Mouse (Mus musculus) intestine, embryonic 15.5 days (tissue): ENCODE data around the gene Cirbp. TPM values are rescaled to one million over a fixed set of nuclear protein-coding genes. Genes with fewer than 3 reads are reported as not detected.
A peak's percentile ranks its signal among the peaks of the same experiment; 100 is the strongest.

Experiments
- ATAC-seq: fragments of 200-750 bp; cut with Nextera tagmentation; 2 replicates; pipeline ENCODE4 v1.8.0; 2017; ENCODE audit warnings: moderate TSS enrichment, moderate library complexity
- H3K27ac ChIP-seq: fragments of 300-500 bp; sonication (generic); 2 replicates; pipeline ENCODE4 v1.5.1; 2015; ENCODE audit warnings: mild to moderate bottlenecking, inconsistent platforms
- H3K27me3 ChIP-seq: fragments of 300-500 bp; sonication (generic); replicated peaks from 2 replicates; pipeline ENCODE4 v1.6.1; 2015; ENCODE audit warnings: inconsistent platforms
- H3K36me3 ChIP-seq: fragments of 300-500 bp; sonication (generic); 2 replicates; pipeline ENCODE4 v1.6.1; 2015; ENCODE audit warnings: inconsistent platforms
- H3K4me1 ChIP-seq: fragments of 300-500 bp; sonication (generic); replicated peaks from 2 replicates; pipeline ENCODE4 v1.6.1; 2015; ENCODE audit warnings: inconsistent platforms
- H3K4me2 ChIP-seq: fragments of 300-500 bp; sonication (generic); replicated peaks from 2 replicates; pipeline ENCODE4 v1.6.1; 2015; ENCODE audit warnings: mild to moderate bottlenecking, inconsistent platforms
- H3K4me3 ChIP-seq: fragments of 300-500 bp; sonication (generic); replicated peaks from 2 replicates; pipeline ENCODE4 v1.5.1; 2015; ENCODE audit warnings: inconsistent platforms
- H3K9ac ChIP-seq: fragments of 300-500 bp; sonication (generic); 2 replicates; pipeline ENCODE4 v1.6.1; 2015; ENCODE audit warnings: inconsistent platforms
- H3K9me3 ChIP-seq: fragments of 300-500 bp; sonication (generic); 2 replicates; pipeline ENCODE4 v1.6.1; 2016; ENCODE audit warnings: inconsistent platforms
- WGBS: fragments of 180-500 bp; shearing (Covaris S2); methylation state at CpG from one replicate; pipeline ENCODE4 v1.1.7; 2015; 5-methylcytosine and 5-hydroxymethylcytosine counted together
- polyA plus RNA-seq: library from polyadenylated mRNA; unstranded; fragments of >200 nt; fragmentation: Nextera tagmentation; extraction: Ambion mirVana; gene quantifications from 2 replicates; pipeline ENCODE4 v1.2.1, GENCODE M21; 2015

Gene Cirbp
- polyA plus RNA-seq, 1 experiment from 2014 or later: 83.9 TPM

DNA sequence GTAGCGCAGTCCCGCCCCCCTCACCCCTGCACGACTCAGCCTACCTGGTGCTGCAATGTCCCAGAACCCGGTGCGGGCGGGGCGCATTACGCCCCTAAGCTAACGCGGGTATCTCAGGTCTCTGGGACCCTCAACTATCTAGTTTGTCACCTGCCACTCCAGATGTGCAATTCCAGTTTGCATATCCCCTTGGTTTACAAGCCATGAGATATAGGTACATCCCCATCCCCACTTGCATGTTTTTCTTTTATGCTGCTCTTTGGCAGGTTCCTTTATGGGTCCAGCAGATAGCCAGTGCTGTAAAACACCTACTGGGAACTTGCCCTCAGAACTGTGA is 26.4 kb upstream of the Cirbp start:
- Histone ChIP-seq H3K27ac (peak overlapping the region; percentile 81), H3K9me3 (no peaks in the 10 kb centered on the region), H3K4me3 (peak overlapping the region; percentile 64), H3K4me1 (peaks cover 53% of the 10 kb centered on the region), H3K9ac (peak overlapping the region; percentile 65), H3K4me2 (peak overlapping the region; percentile 98), H3K27me3 (peaks cover 16% of the 10 kb centered on the region), H3K36me3 (peaks cover 12% of the 10 kb centered on the region)
- WGBS: 1% methylated on average over 10 of the region's 10 CpGs
- ATAC-seq: no peak

DNA sequence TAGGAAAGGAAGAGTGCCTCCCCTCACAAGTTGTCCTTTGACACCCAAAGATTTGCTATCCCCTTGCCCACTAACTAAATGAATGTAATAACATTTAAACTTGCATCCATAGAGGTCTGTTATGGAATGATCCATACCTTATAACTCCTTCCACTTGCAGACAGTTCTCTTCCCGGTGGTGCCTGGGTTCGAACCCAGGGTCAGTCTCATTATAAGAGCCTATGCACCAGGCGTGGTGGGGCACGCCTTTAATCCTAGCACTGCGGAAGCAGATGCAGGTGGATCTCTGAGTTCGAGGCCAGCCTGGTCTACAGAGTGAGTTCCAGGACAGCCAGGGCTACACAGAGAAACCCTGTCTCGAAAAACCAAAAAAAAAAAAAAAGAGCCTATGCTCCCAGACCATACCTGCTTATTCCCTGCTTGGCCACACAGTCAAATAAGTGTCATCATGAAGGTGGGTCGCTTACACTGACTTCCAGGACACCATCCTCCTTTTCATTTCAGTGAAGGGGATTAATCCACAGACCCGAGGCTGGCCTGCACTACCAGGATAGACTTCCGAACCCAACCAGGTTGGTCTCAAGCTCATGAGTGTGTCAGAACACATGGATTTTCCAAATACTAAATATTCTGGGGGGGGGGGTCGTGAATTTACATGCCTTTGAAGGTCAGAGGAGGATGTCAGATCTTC is 25.7 kb upstream of the Cirbp start:
- no peak overlapping the region for H3K27ac ChIP-seq
- H3K4me1 ChIP-seq: peaks cover 58% of the 10 kb centered on the region

DNA sequence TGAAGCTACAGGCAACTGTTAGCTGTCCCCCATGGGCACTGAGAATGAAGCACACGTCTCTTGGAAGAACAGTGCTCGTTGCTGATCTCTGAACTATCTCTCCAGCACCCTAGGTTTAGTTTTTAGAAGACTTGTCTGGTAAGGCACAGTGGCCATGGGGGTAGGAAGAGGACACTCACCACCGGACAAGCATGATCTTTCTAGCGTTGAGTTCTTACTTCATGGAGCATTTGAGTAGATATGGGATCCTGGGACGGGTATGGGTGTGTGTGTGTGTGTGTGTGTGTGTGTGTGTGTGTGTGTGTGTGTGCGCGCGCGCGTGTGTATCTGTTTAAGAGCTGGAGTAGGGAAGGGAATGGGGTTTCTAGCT is 25.1 kb upstream of the Cirbp start, which contains the start of gene Cbarp:
Gene Cbarp (minus strand): TSS at position 170 of the 370 bp plus-strand sequence.
- Histone ChIP-seq H3K27ac (peak within 1 kb of the TSS; percentile 90), H3K36me3 (peaks cover 21% of the 10 kb centered on the region), H3K4me1 (peaks cover 63% of the 10 kb centered on the region), H3K9me3 (no peaks in the 10 kb centered on the region), H3K4me2 (peak within 1 kb of the TSS; percentile 98), H3K9ac (peak within 1 kb of the TSS; percentile 40), H3K27me3 (peaks cover 16% of the 10 kb centered on the region), H3K4me3 (peak within 1 kb of the TSS; percentile 79)
- ATAC-seq: no peak
- 64% methylated on average over 10 of the region's 10 CpGs for WGBS

More for the DNA sequence above, 25.7 kb upstream of the Cirbp start:
- Histone ChIP-seq H3K9me3 (no peaks in the 10 kb centered on the region), H3K9ac (no peak overlapping the region), H3K4me2 (no peak overlapping the region), H3K27me3 (peaks cover 16% of the 10 kb centered on the region), H3K36me3 (peaks cover 18% of the 10 kb centered on the region), H3K4me3 (no peak overlapping the region)
- 74% methylated on average over 11 of the region's 11 CpGs for WGBS
- ATAC-seq: no peak

DNA sequence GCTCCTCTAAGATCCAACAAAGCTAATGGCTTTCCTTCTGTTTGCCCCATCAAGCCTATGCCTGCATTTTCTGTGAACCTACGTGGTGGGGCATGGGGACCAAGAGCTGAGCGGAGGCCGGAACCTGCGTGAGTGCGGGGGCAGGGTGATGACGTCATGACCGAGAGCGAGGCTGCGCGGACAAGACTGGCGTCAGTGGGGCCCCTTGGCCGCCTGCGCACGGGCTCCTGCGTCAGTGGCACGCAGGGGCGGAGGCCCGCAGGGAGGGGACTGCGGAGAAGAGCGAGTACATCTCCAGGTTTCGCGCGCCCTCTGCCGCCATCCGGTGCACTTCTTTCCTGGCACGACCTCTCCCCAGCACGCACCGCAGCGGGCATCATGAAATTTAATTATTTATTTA is 24.5 kb upstream of the Cirbp start:
- peaks cover 69% of the 10 kb centered on the region for H3K4me1 ChIP-seq
- under 1% methylated on average over 29 of the region's 29 CpGs for WGBS
- H3K27me3 ChIP-seq: peaks cover 16% of the 10 kb centered on the region
- H3K9ac ChIP-seq: peak overlapping the region; percentile 40
- H3K9me3 ChIP-seq: no peaks in the 10 kb centered on the region
- peak; percentile 67 for ATAC-seq
- peaks cover 24% of the 10 kb centered on the region for H3K36me3 ChIP-seq
- H3K4me2 ChIP-seq: peak overlapping the region; percentile 78
- H3K4me3 ChIP-seq: peak overlapping the region; percentile 79
- H3K27ac ChIP-seq: peak overlapping the region; percentile 90

DNA sequence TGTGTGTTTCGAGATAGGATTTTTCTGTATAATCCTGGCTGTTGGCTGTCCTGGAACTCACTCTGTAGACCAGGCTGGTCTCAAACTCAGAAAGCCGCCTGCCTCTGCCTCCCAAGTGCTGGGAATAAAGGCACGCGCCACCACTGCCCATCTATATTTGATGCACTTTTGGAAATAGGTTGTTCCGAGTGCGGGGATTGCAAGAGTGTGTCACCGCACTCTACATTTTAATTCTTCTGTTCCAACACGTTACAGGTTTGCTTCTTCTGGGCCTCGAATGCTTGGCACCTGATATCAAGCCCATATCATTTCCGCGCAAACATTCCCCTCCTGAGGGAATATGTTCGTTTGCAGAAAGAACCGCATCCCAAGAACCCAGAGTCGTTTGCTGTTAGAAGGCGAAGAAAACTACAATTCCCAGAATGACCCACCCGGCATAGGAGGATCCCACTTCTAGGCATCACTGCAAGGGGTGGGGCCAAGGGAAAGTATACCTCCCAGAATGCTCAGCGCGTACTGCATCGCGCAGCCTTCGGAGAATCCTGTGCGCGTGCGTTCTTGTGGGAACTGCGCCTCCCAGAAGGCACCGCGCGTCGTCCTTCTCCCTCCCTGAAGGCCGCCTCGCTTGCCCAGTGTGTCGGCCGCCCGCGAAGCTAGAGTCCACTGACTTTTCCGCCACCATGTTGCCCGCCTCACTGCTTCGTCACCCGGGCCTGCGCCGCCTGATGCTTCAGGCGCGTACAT is 23.8 kb upstream of the Cirbp start:
- under 1% methylated on average over 43 of the region's 43 CpGs for WGBS
- peak overlapping the region; percentile 90 for H3K27ac ChIP-seq
- peaks cover 11% of the 10 kb centered on the region for H3K27me3 ChIP-seq
- no peaks in the 10 kb centered on the region for H3K9me3 ChIP-seq
- H3K4me3 ChIP-seq: peak overlapping the region; percentile 79
- peak overlapping the region; percentile 93 for H3K9ac ChIP-seq
- ATAC-seq: peak; percentile 84
- peaks cover 24% of the 10 kb centered on the region for H3K36me3 ChIP-seq
- H3K4me1 ChIP-seq: peaks cover 71% of the 10 kb centered on the region
- peak overlapping the region; percentile 78 for H3K4me2 ChIP-seq

DNA sequence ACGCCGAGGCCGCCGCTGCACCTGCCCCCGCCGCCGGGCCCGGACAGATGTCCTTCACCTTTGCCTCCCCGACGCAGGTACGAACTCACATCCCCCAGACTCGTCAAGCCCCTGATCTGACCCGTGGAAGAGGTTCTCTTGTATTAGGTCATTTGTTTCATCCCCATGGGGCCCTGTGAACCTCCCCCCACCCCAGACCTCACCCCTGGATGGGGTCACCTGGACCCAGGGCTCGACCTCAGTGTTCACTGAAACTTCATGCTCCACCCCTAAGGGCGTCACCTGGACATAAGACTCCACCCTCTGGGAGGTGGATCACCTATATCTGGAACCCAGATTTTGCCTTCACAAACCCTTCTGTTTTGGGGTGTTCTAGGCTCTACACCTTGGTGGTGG is 23.3 kb upstream of the Cirbp start:
- under 1% methylated on average over 15 of the region's 15 CpGs for WGBS
- Histone ChIP-seq H3K9ac (peak overlapping the region; percentile 93), H3K4me3 (peak overlapping the region; percentile 79), H3K9me3 (no peaks in the 10 kb centered on the region), H3K4me2 (peak overlapping the region; percentile 78), H3K4me1 (peaks cover 71% of the 10 kb centered on the region), H3K27ac (peak overlapping the region; percentile 90), H3K36me3 (peaks cover 24% of the 10 kb centered on the region), H3K27me3 (peaks cover 6% of the 10 kb centered on the region; the same call in 1 of the 2 replicates)
- ATAC-seq: peak; percentile 25

DNA sequence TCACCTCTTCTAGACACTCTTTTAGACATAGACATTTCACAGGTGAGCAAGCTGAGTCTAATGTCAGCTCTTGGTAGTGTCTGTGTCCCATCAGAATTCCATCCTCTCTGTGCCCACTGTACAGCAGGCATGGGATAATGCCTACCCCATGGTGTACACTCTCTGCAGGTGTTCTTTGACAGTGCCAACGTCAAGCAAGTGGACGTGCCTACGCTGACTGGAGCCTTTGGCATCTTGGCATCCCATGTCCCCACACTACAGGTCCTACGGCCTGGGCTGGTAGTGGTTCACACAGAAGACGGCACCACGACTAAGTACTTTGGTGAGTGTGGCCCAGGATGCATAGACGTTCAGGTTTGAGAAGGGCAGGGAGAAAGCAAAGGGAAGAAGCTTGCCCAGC is 22.1 kb upstream of the Cirbp start:
- H3K36me3 ChIP-seq: peaks cover 24% of the 10 kb centered on the region
- no peak overlapping the region for H3K4me3 ChIP-seq
- 90% methylated on average over 7 of the region's 7 CpGs for WGBS
- H3K27me3 ChIP-seq: no peaks in the 10 kb centered on the region
- H3K9ac ChIP-seq: no peak overlapping the region
- H3K9me3 ChIP-seq: no peaks in the 10 kb centered on the region
- H3K27ac ChIP-seq: no peak overlapping the region
- H3K4me1 ChIP-seq: peaks cover 64% of the 10 kb centered on the region
- ATAC-seq: no peak
- no peak overlapping the region for H3K4me2 ChIP-seq

DNA sequence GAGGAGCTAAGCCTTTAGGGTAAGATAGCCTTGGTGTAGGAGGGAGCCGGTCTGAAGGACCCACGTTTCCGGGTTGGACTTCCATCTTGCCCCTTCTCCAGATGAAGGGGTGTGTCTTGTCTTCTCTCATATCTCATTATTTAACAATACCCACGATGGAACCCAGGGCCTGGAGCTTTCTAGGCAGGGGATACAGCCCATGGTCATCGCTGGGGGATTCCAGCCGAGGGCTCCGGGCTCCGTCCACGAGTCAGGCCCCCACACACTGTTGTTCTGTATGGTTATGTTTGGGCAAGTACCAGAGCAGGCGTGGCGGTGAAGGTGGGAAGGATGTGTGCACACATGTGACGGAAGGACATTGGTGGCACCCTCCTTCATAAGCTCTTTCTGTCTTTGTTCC is 21.6 kb upstream of the Cirbp start:
- WGBS: 91% methylated on average over 12 of the region's 12 CpGs
- no peak for ATAC-seq
- Histone ChIP-seq H3K4me2 (0 out of 2 replicates have a peak overlapping the region, but pooled peaks have one; percentile 3), H3K4me1 (peaks cover 63% of the 10 kb centered on the region), H3K9ac (no peak overlapping the region), H3K4me3 (no peak overlapping the region; the same call in 1 of the 2 replicates), H3K36me3 (peaks cover 24% of the 10 kb centered on the region), H3K27ac (no peak overlapping the region), H3K9me3 (no peaks in the 10 kb centered on the region), H3K27me3 (no peaks in the 10 kb centered on the region)

DNA sequence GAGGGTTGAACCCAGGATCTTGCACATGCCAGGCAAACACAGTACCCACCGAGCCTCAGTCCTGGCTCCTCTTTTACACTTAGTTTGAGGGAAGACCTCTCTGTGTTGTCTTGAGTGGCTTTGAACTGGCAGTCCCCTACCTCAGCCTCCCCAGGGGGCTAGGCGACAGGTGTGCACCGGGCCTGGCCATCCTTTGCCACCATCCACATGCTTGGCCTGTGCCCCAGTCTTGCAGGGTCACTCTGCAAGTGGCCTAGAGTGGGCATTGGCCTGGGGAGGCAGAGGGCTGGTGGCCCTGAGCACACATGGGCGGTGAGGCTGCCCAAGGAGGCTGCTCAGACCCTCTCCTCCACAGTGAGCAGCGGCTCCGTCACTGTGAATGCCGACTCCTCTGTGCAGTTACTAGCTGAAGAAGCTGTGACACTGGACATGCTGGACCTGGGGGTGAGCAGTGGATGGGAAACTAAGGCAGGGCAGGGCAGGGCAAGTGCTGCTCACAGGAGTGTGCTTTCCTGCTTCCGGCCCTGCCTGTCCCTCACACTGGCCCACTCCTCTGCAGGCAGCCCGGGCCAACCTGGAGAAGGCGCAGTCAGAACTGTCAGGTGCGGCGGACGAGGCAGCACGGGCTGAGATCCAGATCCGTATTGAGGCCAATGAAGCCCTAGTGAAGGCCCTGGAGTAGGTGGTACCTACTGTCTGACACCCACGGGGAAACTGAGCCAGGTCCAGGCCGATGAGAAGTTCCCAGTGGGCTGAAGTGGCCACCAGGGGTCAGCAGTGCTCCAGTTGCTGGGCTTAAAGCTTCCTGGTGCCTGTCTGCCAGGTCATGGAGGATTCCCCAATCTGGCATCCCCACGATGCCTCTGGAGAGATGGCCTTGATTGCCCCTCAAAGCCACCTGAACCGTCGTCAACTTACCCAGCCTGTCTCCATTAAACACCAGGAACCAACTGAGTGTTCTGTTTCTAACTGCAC is 20.6 kb upstream of the Cirbp start:
- peak overlapping the region; percentile 96 for H3K27ac ChIP-seq
- peak overlapping the region; percentile 9; the same call in 1 of the 2 replicates for H3K4me3 ChIP-seq
- no peaks in the 10 kb centered on the region for H3K27me3 ChIP-seq
- peaks cover 24% of the 10 kb centered on the region for H3K36me3 ChIP-seq
- H3K9ac ChIP-seq: peak overlapping the region; percentile 20
- H3K9me3 ChIP-seq: no peaks in the 10 kb centered on the region
- ATAC-seq: no peak
- H3K4me2 ChIP-seq: peak overlapping the region; percentile 80; the same call in 1 of the 2 replicates
- peaks cover 57% of the 10 kb centered on the region for H3K4me1 ChIP-seq
- 71% methylated on average over 20 of the region's 20 CpGs for WGBS

DNA sequence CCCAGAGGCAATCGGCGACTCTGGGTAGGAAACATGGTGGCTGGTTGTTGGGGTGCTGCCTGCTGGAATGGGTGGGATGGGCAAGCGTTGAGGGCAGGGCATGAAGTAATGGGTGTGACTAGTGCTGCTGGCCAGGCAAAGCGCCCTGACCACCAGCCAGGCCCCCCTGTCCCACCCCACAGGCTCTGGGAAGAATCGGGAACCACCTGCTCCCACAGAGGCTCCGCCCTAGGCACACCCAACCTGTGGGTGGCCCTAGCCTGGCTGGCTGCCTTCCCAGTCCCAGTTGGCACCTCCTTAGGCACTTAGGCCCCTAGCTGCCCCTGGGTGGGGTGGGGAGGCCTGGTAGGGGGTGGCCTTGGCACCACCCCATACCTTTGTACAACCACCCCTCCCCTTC is 19.9 kb upstream of the Cirbp start:
- peak overlapping the region; percentile 9; the same call in 1 of the 2 replicates for H3K4me3 ChIP-seq
- H3K4me1 ChIP-seq: peaks cover 54% of the 10 kb centered on the region
- no peaks in the 10 kb centered on the region for H3K27me3 ChIP-seq
- H3K36me3 ChIP-seq: peaks cover 24% of the 10 kb centered on the region
- ATAC-seq: no peak
- WGBS: 65% methylated on average over 6 of the region's 6 CpGs
- peak overlapping the region; percentile 96 for H3K27ac ChIP-seq
- H3K9ac ChIP-seq: peak overlapping the region; percentile 34; the same call in 1 of the 2 replicates
- H3K9me3 ChIP-seq: no peaks in the 10 kb centered on the region
- peak overlapping the region; percentile 80; the same call in 1 of the 2 replicates for H3K4me2 ChIP-seq

DNA sequence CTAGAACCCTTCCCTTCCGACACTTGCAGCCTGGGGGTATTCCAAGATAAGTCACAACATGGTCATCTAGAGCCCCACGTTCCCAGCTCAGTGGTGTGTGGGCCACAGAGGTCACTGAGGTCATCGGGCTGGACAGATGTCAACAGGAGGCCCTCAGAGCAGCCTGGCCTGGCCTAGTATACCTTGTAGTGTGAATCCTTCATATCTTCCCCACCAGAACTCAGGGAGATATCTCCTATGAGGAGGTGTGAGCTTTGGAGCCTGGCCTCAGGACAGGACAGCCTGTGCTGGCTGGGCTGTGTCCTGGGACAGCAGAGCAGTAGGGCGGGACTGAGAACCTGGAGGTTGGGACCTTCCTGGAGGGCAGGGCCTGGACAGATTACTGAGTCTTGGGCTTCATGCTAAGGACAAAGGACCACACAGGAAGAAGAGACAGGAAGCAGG is 19.2 kb upstream of the Cirbp start:
- Histone ChIP-seq H3K27me3 (no peaks in the 10 kb centered on the region), H3K27ac (peak overlapping the region; percentile 96), H3K36me3 (peaks cover 24% of the 10 kb centered on the region), H3K9me3 (no peaks in the 10 kb centered on the region), H3K4me1 (peaks cover 51% of the 10 kb centered on the region), H3K4me2 (peak overlapping the region; percentile 80), H3K4me3 (peak overlapping the region; percentile 4; the same call in 1 of the 2 replicates), H3K9ac (peak overlapping the region; percentile 34; the same call in 1 of the 2 replicates)
- no peak for ATAC-seq
- WGBS: 64% methylated on average over 4 of the region's 4 CpGs
